ENCODE assay signal across 8 mouse cellular contexts in the genomic region with DNA sequence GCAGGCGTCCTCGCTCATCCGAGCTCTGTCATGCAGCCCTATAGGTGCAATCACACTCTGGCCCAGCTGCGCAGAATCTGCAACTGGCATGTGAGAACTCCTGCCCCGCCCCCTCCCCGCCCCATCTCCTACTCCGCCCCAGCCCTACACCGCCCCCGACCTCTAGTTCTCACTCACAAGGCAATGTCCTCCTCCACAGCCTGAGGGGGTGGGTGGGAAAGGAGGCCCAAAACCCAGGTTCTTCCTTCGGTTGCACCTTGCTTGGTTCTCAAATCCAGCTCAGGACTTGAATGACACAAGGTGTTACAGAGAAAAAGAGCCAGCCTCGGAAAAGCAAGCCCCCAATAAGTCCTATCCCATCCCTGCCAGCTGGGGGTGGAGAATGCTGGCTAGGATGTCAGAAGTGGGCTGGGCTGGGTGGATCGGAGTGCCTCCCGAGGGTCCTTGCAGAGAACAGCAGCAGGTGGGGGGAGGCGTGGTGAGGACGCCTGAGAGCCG. TPM values are rescaled to one million over a fixed set of nuclear protein-coding genes. Genes with fewer than 3 reads are reported as not detected.
DNase-seq lines count a peak whose midpoint lies in the region; ATAC-seq and TF ChIP-seq lines count a peak whose summit lies in the region.

No protein-coding gene starts in this region.

- no peak overlapping the region for H3K27ac ChIP-seq in testis, adult 2 months (ENCODE audit: control insufficient read depth, insufficient read depth, low read depth, low read length)
- no peak overlapping the region for H3K27ac ChIP-seq in embryonic facial prominence, embryonic 11.5 days (replicated peaks; ENCODE audit: low read depth, low read length)
- H3K27ac ChIP-seq in intestine, embryonic 16.5 days (ENCODE audit: low read length), result no peak overlapping the region
- H3K27ac ChIP-seq in liver, postnatal 0 days (ENCODE audit: low read depth), result no peak overlapping the region

- TF ChIP-seq CTCF in testis, adult 2 months (IDR thresholded peaks at IDR 0.05; ENCODE audit: control insufficient read depth, insufficient read depth, insufficient replicate concordance, low read depth, low read length), result no peak
- TF ChIP-seq CTCF in liver, postnatal 0 days (IDR thresholded peaks at IDR 0.05; ENCODE audit: low read depth), result no peak

- no peaks in the 10 kb centered on the region for H3K9me3 ChIP-seq in embryonic facial prominence, embryonic 11.5 days (replicated peaks; ENCODE audit: control insufficient read depth, low read length)
- no peaks in the 10 kb centered on the region for H3K9me3 ChIP-seq in intestine, embryonic 16.5 days (ENCODE audit: control insufficient read depth, low read length)
- no peaks in the 10 kb centered on the region; the same call in 1 of the 2 replicates for H3K9me3 ChIP-seq in liver, postnatal 0 days (ENCODE audit: low read length)

- TF ChIP-seq POLR2A in testis, adult 2 months (IDR thresholded peaks at IDR 0.05; ENCODE audit: control insufficient read depth, low read depth, low read length), result no peak

- H3K4me3 ChIP-seq in testis, adult 2 months (ENCODE audit: control insufficient read depth, low read depth, low read length), result peak overlapping the region; percentile 77
- H3K4me3 ChIP-seq in embryonic facial prominence, embryonic 11.5 days (ENCODE audit: low read depth, low read length), result peak overlapping the region; percentile 15; the same call in 1 of the 2 replicates
- H3K4me3 ChIP-seq in intestine, embryonic 16.5 days (ENCODE audit: low read length), result peak overlapping the region; percentile 14; the same call in 1 of the 2 replicates
- no peak overlapping the region for H3K4me3 ChIP-seq in liver, postnatal 0 days (ENCODE audit: low read depth, low read length)

- no peaks in the 10 kb centered on the region for H3K27me3 ChIP-seq in testis, adult 2 months (ENCODE audit: control insufficient read depth, insufficient read depth, low read length)
- H3K27me3 ChIP-seq in embryonic facial prominence, embryonic 11.5 days (ENCODE audit: control insufficient read depth, insufficient read depth, low read length), result peaks cover 28% of the 10 kb centered on the region
- H3K27me3 ChIP-seq in intestine, embryonic 16.5 days (replicated peaks; ENCODE audit: control insufficient read depth, insufficient read depth, low read length), result peaks cover 41% of the 10 kb centered on the region
- peaks cover 61% of the 10 kb centered on the region for H3K27me3 ChIP-seq in liver, postnatal 0 days (ENCODE audit: insufficient read depth, low read length)

- H3K4me2 ChIP-seq in embryonic facial prominence, embryonic 11.5 days (ENCODE audit: low read depth, low read length), result peak overlapping the region; percentile 86; the same call in 1 of the 2 replicates
- peak overlapping the region; percentile 24 for H3K4me2 ChIP-seq in intestine, embryonic 16.5 days (ENCODE audit: low read depth, low read length)
- H3K4me2 ChIP-seq in liver, postnatal 0 days (ENCODE audit: low read depth, low read length), result no peak overlapping the region

- DNase-seq in testis, postnatal 14 days (ENCODE audit: low spot score), result no peak
- DNase-seq in embryonic facial prominence, embryonic 11.5 days (ENCODE audit: low spot score), result peak; percentile 52
- peak; percentile 42 for DNase-seq in liver, postnatal 0 days
- peak; percentile 59 to 62 for DNase-seq in right cerebral cortex, postnatal 36 days (ENCODE audit: low spot score in 2 of 2)
- DNase-seq in ovary, postnatal 10 days (ENCODE audit: low spot score), result no peak
- DNase-seq in gastrocnemius, postnatal 25 days, result no peak

- peaks cover 26% of the 10 kb centered on the region for H3K4me1 ChIP-seq in testis, adult 2 months (ENCODE audit: control insufficient read depth, insufficient read depth, low read length)
- peaks cover 10% of the 10 kb centered on the region for H3K4me1 ChIP-seq in embryonic facial prominence, embryonic 11.5 days (ENCODE audit: control insufficient read depth, insufficient read depth, low read length)
- H3K4me1 ChIP-seq in intestine, embryonic 16.5 days (ENCODE audit: control insufficient read depth, insufficient read depth, low read length), result peaks cover 19% of the 10 kb centered on the region
- peaks cover 8% of the 10 kb centered on the region for H3K4me1 ChIP-seq in liver, postnatal 0 days (ENCODE audit: insufficient read depth)

- ATAC-seq in embryonic facial prominence, embryonic 11.5 days (replicated peaks; ENCODE audit: insufficient number of reproducible peaks, low FRiP score, low TSS enrichment, low read depth), result peak; percentile 57
- peak; percentile 71 for ATAC-seq in intestine, embryonic 16.5 days
- 0 out of 2 replicates have a peak, but pooled peaks have one; percentile 35 for ATAC-seq in liver, postnatal 0 days

- WGBS in embryonic facial prominence, embryonic 11.5 days, result 1% methylated on average over 15 of the region's 16 CpGs
- WGBS in intestine, embryonic 16.5 days, result 1% methylated on average over 16 of the region's 16 CpGs
- 2% methylated on average over 16 of the region's 16 CpGs for WGBS in liver, postnatal 0 days (ENCODE audit: insufficient replicate concordance)

- H3K36me3 ChIP-seq in testis, adult 2 months (ENCODE audit: control insufficient read depth, insufficient read depth, low read length), result no peaks in the 10 kb centered on the region
- H3K36me3 ChIP-seq in embryonic facial prominence, embryonic 11.5 days (replicated peaks; ENCODE audit: control insufficient read depth, insufficient read depth, low read depth, low read length), result no peaks in the 10 kb centered on the region
- H3K36me3 ChIP-seq in intestine, embryonic 16.5 days (ENCODE audit: control insufficient read depth, insufficient read depth, low read length), result no peaks in the 10 kb centered on the region
- H3K36me3 ChIP-seq in liver, postnatal 0 days (replicated peaks; ENCODE audit: insufficient read depth, low read length), result no peaks in the 10 kb centered on the region

- no peak overlapping the region; the same call in 1 of the 2 replicates for H3K9ac ChIP-seq in embryonic facial prominence, embryonic 11.5 days (replicated peaks; ENCODE audit: low read length)
- H3K9ac ChIP-seq in intestine, embryonic 16.5 days (ENCODE audit: low read depth, low read length), result peak overlapping the region; percentile 21; the same call in 1 of the 2 replicates
- H3K9ac ChIP-seq in liver, postnatal 0 days (replicated peaks), result no peak overlapping the region

- TF ChIP-seq EP300 in liver, postnatal 0 days (IDR thresholded peaks at IDR 0.05; ENCODE audit: low read depth), result no peak

RNA-seq across cellular contexts. Expression of gene Shisa7, which starts 1.8 kb away (rescaled TPM):
- polyA plus RNA-seq in testis, adult 2 months (2012; rRNA removed), result 21.8 and 24.8 TPM in 2 replicates
- 0.72 TPM in 2 replicates for polyA plus RNA-seq in embryonic facial prominence, embryonic 11.5 days (2014; fragmentation: Nextera tagmentation; extraction: Ambion mirVana)
- polyA plus RNA-seq in intestine, embryonic 16.5 days (2015; fragmentation: Nextera tagmentation; extraction: Ambion mirVana), result 0.12 and 0.15 TPM in 2 replicates
- not detected in 2 replicates for polyA plus RNA-seq in liver, postnatal 0 days (2015; fragmentation: Nextera tagmentation; extraction: Ambion mirVana)
- not detected for total RNA-seq in gastrocnemius, postnatal 25 days (2021)

RNA-seq across cellular contexts. Expression of gene Isoc2b, which starts 27.4 kb away (rescaled TPM):
- 4.9 and 6.5 TPM in 2 replicates for polyA plus RNA-seq in testis, adult 2 months (2012; rRNA removed)
- polyA plus RNA-seq in embryonic facial prominence, embryonic 11.5 days (2014; fragmentation: Nextera tagmentation; extraction: Ambion mirVana), result 2.4 and 2.9 TPM in 2 replicates
- polyA plus RNA-seq in intestine, embryonic 16.5 days (2015; fragmentation: Nextera tagmentation; extraction: Ambion mirVana), result 17.8 and 22.9 TPM in 2 replicates
- polyA plus RNA-seq in liver, postnatal 0 days (2015; fragmentation: Nextera tagmentation; extraction: Ambion mirVana), result 8.0 and 8.3 TPM in 2 replicates
- 1 to 10 TPM; 4.3 to 4.5 TPM for total RNA-seq in gastrocnemius, postnatal 25 days (2021)

RNA-seq across cellular contexts. Expression of gene Ube2s, which starts 30.3 kb away (rescaled TPM):
- 1,069 and 1,189 TPM in 2 replicates for polyA plus RNA-seq in testis, adult 2 months (2012; rRNA removed)
- polyA plus RNA-seq in embryonic facial prominence, embryonic 11.5 days (2014; fragmentation: Nextera tagmentation; extraction: Ambion mirVana), result 453 and 487 TPM in 2 replicates
- polyA plus RNA-seq in intestine, embryonic 16.5 days (2015; fragmentation: Nextera tagmentation; extraction: Ambion mirVana), result 238 and 256 TPM in 2 replicates
- polyA plus RNA-seq in liver, postnatal 0 days (2015; fragmentation: Nextera tagmentation; extraction: Ambion mirVana), result 135 and 139 TPM in 2 replicates
- 10 to 100 TPM; 65.5 to 67.9 TPM for total RNA-seq in gastrocnemius, postnatal 25 days (2021)

RNA-seq across cellular contexts. Expression of gene Isoc2a, which starts 34.3 kb away (rescaled TPM):
- polyA plus RNA-seq in testis, adult 2 months (2012; rRNA removed), result 20.2 and 20.9 TPM in 2 replicates
- 0.70 and 0.72 TPM in 2 replicates for polyA plus RNA-seq in embryonic facial prominence, embryonic 11.5 days (2014; fragmentation: Nextera tagmentation; extraction: Ambion mirVana)
- polyA plus RNA-seq in intestine, embryonic 16.5 days (2015; fragmentation: Nextera tagmentation; extraction: Ambion mirVana), result 1.4 TPM in 2 replicates
- polyA plus RNA-seq in liver, postnatal 0 days (2015; fragmentation: Nextera tagmentation; extraction: Ambion mirVana), result 2.3 and 2.4 TPM in 2 replicates
- total RNA-seq in gastrocnemius, postnatal 25 days (2021), result 10 to 100 TPM; 21.4 to 24.3 TPM

RNA-seq across cellular contexts. Expression of gene Rpl28, which starts 50.0 kb away (rescaled TPM):
- 176 and 240 TPM in 2 replicates for polyA plus RNA-seq in testis, adult 2 months (2012; rRNA removed)
- 149 and 169 TPM in 2 replicates for polyA plus RNA-seq in embryonic facial prominence, embryonic 11.5 days (2014; fragmentation: Nextera tagmentation; extraction: Ambion mirVana)
- 320 and 345 TPM in 2 replicates for polyA plus RNA-seq in intestine, embryonic 16.5 days (2015; fragmentation: Nextera tagmentation; extraction: Ambion mirVana)
- 280 and 288 TPM in 2 replicates for polyA plus RNA-seq in liver, postnatal 0 days (2015; fragmentation: Nextera tagmentation; extraction: Ambion mirVana)
- total RNA-seq in gastrocnemius, postnatal 25 days (2021), result 100 to 1,000 TPM; 442 to 471 TPM

Comparison
In these comparisons a context has a peak if more than half of its experiments do, and no peak if none do; other contexts are left out.
1. DNase-seq: peak in embryonic facial prominence, embryonic 11.5 days (single experiment), liver, postnatal 0 days (single experiment) and right cerebral cortex, postnatal 36 days (2 of 2); none in testis, postnatal 14 days (single experiment), ovary, postnatal 10 days (single experiment) and gastrocnemius, postnatal 25 days (single experiment).
2. RNA of gene Shisa7, which starts 1.8 kb away (polyA plus RNA-seq): 21.8 to 24.8 TPM in testis, adult 2 months; 0.72 TPM in embryonic facial prominence, embryonic 11.5 days, 0.12 to 0.15 TPM in intestine, embryonic 16.5 days and not detected in liver, postnatal 0 days; every median in the first group is over 10 times any median in the second.
3. Peak in every context shown above with its lines, with median percentiles within 50 percentile points of each other: ATAC-seq.